Mouse (Mus musculus): ENCODE measurements at regions not wholly inside any gene's neighbourhood (a gene's known extent, or its start where the extent isn't known, plus 50 kb on each side); places are given as distances from the start of the nearest gene placed in this dataset.

DNA sequence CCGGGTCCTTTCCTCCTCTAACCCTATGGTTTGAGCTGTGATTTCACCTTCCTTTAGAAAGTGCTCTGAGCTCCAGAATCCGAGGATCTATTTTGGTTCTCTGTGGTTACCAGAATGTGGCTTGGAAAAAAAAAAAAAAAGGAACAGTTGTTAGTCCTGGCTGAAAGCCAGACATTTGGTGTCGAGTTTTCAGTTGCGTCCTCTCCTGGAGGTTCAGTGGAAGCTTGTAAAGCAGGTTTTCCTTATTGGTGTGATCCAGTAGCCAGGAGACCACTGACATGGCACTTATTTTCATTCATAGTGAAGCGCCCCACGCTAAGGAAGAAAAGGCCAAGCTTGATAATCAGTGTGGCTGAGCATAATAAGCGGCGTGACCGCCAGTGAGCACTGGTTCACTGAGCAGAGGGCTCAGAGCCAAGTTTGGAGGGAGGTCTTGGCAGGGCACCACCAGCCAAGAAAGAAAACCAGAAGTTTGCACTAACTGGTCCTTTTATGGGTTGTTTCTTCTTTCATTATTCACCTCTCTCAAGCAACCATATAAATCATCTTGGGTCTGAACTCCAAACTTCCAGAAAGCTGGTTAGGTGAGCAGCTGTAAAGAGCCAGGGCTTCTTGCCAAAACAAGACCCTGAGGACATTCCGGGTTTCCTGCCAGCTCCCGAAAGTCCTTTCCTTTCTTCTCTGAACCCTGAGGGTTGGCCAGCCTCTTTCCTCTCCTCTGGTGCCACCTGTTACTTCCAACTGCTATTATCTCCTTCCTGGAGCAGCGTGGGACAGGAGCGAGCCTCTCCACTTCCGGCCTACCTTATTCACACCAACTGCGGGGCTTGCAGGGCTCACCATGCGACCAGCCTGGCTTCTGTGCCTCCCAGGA lies 436.0 kb downstream of the Zfp704 start:
- H3K4me2 ChIP-seq (replicated peaks): no peak overlapping the region
- DNase-seq (ENCODE audit: low spot score) (peak; percentile 77), ATAC-seq (ENCODE audit: low FRiP score) (peak; percentile 92)
- H3K27ac ChIP-seq: no peak overlapping the region
- H3K4me1 ChIP-seq (replicated peaks; ENCODE audit: control insufficient read depth, insufficient read depth, low read length): no peaks in the 10 kb centered on the region
- no peaks in the 10 kb centered on the region for H3K27me3 ChIP-seq (ENCODE audit: control insufficient read depth, insufficient read depth, low read length)
- H3K4me3 ChIP-seq (replicated peaks; ENCODE audit: low read length): no peak overlapping the region
- H3K9ac ChIP-seq: no peak overlapping the region
- no peaks in the 10 kb centered on the region for H3K9me3 ChIP-seq (ENCODE audit: control insufficient read depth, low read length)
- H3K36me3 ChIP-seq (replicated peaks; ENCODE audit: control insufficient read depth, insufficient read depth): no peaks in the 10 kb centered on the region
- 27% methylated on average over 16 of the region's 16 CpGs for WGBS

DNA sequence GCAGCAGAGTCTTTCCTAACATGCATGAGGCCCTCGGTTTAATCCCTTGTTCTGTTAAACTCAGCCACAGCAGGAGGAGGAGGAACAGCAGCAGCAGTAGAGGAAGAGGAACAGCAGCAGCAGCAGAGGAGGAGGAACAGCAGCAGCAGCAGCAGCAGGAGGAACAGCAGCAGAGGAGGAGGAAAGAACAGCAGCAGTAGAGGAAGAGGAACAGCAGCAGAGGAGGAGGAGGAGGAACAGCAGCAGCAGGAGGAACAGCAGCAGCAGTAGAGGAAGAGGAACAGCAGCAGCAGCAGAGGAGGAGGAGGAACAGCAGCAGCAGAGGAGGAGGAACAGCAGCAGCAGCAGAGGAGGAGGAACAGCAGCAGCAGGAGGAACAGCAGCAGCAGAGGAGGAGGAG lies 437.9 kb downstream of the Zfp704 start:
- H3K27me3 ChIP-seq (ENCODE audit: control insufficient read depth, insufficient read depth, low read length): no peaks in the 10 kb centered on the region
- no peak for DNase-seq (ENCODE audit: low spot score)
- H3K4me1 ChIP-seq (replicated peaks; ENCODE audit: control insufficient read depth, insufficient read depth, low read length): no peaks in the 10 kb centered on the region
- H3K9me3 ChIP-seq (ENCODE audit: control insufficient read depth, low read length): no peaks in the 10 kb centered on the region
- no peak overlapping the region for H3K4me3 ChIP-seq (replicated peaks; ENCODE audit: low read length)
- H3K4me2 ChIP-seq (replicated peaks): no peak overlapping the region
- no peaks in the 10 kb centered on the region for H3K36me3 ChIP-seq (replicated peaks; ENCODE audit: control insufficient read depth, insufficient read depth)
- H3K9ac ChIP-seq: no peak overlapping the region
- H3K27ac ChIP-seq: no peak overlapping the region
- ATAC-seq (ENCODE audit: low FRiP score): no peak
- 32% methylated on average over 1 of the region's 1 CpGs for WGBS

- Histone ChIP-seq H3K9ac (no peak overlapping the region), H3K27me3 (ENCODE audit: control insufficient read depth, insufficient read depth, low read length) (no peaks in the 10 kb centered on the region), H3K4me1 (replicated peaks; ENCODE audit: control insufficient read depth, insufficient read depth, low read length) (no peaks in the 10 kb centered on the region), H3K36me3 (replicated peaks; ENCODE audit: control insufficient read depth, insufficient read depth) (no peaks in the 10 kb centered on the region), H3K27ac (no peak overlapping the region), H3K4me2 (replicated peaks) (no peak overlapping the region), H3K9me3 (ENCODE audit: control insufficient read depth, low read length) (no peaks in the 10 kb centered on the region), H3K4me3 (replicated peaks; ENCODE audit: low read length) (no peak overlapping the region)
- 80% methylated on average over 12 of the region's 12 CpGs for WGBS
- DNase-seq (ENCODE audit: low spot score) (no peak), ATAC-seq (ENCODE audit: low FRiP score) (no peak)
Observed at GRCm38 (mm10) chr3:9168955-9169354, 440.9 kb downstream of the Zfp704 start.

DNA sequence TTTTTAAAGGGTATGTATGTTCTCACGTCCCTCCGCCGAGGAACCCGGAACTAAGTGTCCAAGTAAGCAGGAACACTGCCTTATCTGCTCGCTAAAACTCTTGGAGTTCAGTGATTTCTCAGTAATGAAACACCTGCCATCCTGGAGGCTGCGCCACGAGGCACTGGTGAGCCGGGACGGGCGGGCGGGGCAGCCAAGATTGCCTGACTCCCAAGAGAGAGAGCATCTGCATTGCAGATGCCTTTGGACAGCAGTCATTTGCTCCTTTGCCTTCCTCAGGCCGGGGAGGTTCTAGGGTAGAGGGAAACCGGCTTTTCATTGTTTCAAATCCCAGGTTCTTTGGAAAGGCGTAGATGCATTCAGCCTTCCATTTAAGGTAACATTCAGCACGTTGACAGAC lies 450.8 kb downstream of the Zfp704 start:
- Histone ChIP-seq H3K36me3 (replicated peaks; ENCODE audit: control insufficient read depth, insufficient read depth) (no peaks in the 10 kb centered on the region), H3K4me1 (replicated peaks; ENCODE audit: control insufficient read depth, insufficient read depth, low read length) (0 out of 2 replicates have a peak, but pooled peaks cover 3% of the 10 kb centered on the region), H3K4me3 (replicated peaks; ENCODE audit: low read length) (no peak overlapping the region), H3K4me2 (replicated peaks) (no peak overlapping the region), H3K27ac (no peak overlapping the region), H3K27me3 (ENCODE audit: control insufficient read depth, insufficient read depth, low read length) (no peaks in the 10 kb centered on the region), H3K9ac (no peak overlapping the region), H3K9me3 (ENCODE audit: control insufficient read depth, low read length) (no peaks in the 10 kb centered on the region)
- WGBS: 32% methylated on average over 15 of the region's 15 CpGs
- DNase-seq (ENCODE audit: low spot score) (no peak), ATAC-seq (ENCODE audit: low FRiP score) (no peak)

DNA sequence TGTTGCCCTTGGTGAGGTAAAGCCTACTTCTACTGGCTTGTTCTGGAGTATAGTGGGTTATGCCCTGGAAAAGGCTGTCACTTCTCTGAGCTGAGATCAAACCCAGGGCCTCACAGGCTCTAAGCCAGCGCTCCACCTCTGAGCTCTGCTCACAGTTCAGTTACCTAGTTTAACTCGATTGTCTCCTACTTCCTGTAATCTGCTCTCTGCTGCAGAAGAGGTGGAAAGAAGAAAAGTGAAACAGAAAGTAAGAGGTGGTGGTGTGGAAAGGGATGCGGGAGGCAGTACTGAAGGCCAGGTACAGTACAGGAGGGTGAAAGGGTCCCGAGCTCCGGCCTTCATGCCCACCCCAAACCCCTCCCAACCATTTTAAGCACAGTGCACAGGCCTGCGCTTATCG lies 455.7 kb downstream of the Zfp704 start:
- Histone ChIP-seq H3K27ac (no peak overlapping the region), H3K4me3 (replicated peaks; ENCODE audit: low read length) (no peak overlapping the region), H3K9ac (no peak overlapping the region), H3K4me1 (replicated peaks; ENCODE audit: control insufficient read depth, insufficient read depth, low read length) (0 out of 2 replicates have a peak, but pooled peaks cover 2% of the 10 kb centered on the region), H3K9me3 (ENCODE audit: control insufficient read depth, low read length) (no peaks in the 10 kb centered on the region), H3K4me2 (replicated peaks) (no peak overlapping the region), H3K27me3 (ENCODE audit: control insufficient read depth, insufficient read depth, low read length) (no peaks in the 10 kb centered on the region), H3K36me3 (replicated peaks; ENCODE audit: control insufficient read depth, insufficient read depth) (no peaks in the 10 kb centered on the region)
- no peak for ATAC-seq (ENCODE audit: low FRiP score)
- WGBS: 87% methylated on average over 7 of the region's 7 CpGs
- no peak for DNase-seq (ENCODE audit: low spot score)

DNA sequence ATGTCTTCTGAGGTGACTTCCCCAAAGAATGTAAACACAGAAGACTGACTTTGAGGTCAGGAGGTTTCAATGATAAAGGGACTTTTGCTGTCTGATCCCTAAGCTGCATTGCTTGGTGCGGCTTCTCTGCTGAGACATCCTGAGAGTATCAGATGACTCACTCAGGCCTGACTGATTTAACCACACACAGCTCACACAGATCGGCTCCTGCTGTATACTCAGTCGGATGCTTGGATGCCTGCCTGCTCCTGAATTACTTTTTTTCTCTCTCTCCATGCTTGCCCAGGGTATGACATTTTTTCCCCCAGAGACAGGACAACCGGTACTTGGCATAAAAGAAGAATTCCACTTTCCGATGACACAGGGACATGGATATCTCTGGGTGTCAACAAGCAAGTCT lies 456.2 kb downstream of the Zfp704 start:
- Histone ChIP-seq H3K27ac (no peak overlapping the region), H3K4me2 (replicated peaks) (no peak overlapping the region), H3K9ac (no peak overlapping the region), H3K36me3 (replicated peaks; ENCODE audit: control insufficient read depth, insufficient read depth) (no peaks in the 10 kb centered on the region), H3K4me3 (replicated peaks; ENCODE audit: low read length) (no peak overlapping the region), H3K27me3 (ENCODE audit: control insufficient read depth, insufficient read depth, low read length) (no peaks in the 10 kb centered on the region), H3K9me3 (ENCODE audit: control insufficient read depth, low read length) (no peaks in the 10 kb centered on the region), H3K4me1 (replicated peaks; ENCODE audit: control insufficient read depth, insufficient read depth, low read length) (no peaks in the 10 kb centered on the region)
- no peak for DNase-seq (ENCODE audit: low spot score)
- WGBS: 39% methylated on average over 5 of the region's 5 CpGs
- ATAC-seq (ENCODE audit: low FRiP score): no peak

GRCm38 (mm10) chr3:9152256-9152655 lies 457.6 kb downstream of the Zfp704 start:
- Histone ChIP-seq H3K4me1 (replicated peaks; ENCODE audit: control insufficient read depth, insufficient read depth, low read length) (no peaks in the 10 kb centered on the region), H3K9ac (no peak overlapping the region), H3K4me2 (replicated peaks) (no peak overlapping the region), H3K27me3 (ENCODE audit: control insufficient read depth, insufficient read depth, low read length) (no peaks in the 10 kb centered on the region), H3K9me3 (ENCODE audit: control insufficient read depth, low read length) (no peaks in the 10 kb centered on the region), H3K27ac (no peak overlapping the region), H3K4me3 (replicated peaks; ENCODE audit: low read length) (no peak overlapping the region), H3K36me3 (replicated peaks; ENCODE audit: control insufficient read depth, insufficient read depth) (no peaks in the 10 kb centered on the region)
- WGBS: 59% methylated on average over 1 of the region's 1 CpGs
- DNase-seq (ENCODE audit: low spot score): no peak
- ATAC-seq (ENCODE audit: low FRiP score): no peak

- 89% methylated on average over 1 of the region's 2 CpGs for WGBS
Observed at GRCm38 (mm10) chr3:9151590-9151989, 458.3 kb downstream of the Zfp704 start.

DNA sequence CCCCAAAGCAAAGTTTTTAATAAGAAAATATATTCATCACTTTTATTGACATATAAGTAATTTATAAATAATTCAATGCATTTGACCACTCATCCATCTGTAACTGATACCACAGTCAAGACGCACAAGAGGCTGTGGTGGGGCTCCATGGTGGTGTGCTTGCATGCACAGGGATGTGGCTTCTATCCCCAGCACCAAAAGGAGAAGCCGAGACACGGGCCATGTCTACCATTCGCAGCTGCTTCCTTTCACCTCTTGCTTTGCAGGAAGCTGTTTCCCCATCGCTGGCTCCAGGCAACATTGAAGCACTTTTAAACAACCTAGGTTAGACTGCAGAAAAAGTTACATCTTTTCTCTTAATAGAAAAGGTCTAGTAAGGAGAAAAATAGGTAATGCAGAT lies 461.3 kb downstream of the Zfp704 start:
- no peaks in the 10 kb centered on the region for H3K9me3 ChIP-seq (ENCODE audit: control insufficient read depth, low read length)
- ATAC-seq (ENCODE audit: low FRiP score) (no peak), DNase-seq (ENCODE audit: low spot score) (no peak)
- H3K27ac ChIP-seq: no peak overlapping the region
- H3K4me3 ChIP-seq (replicated peaks; ENCODE audit: low read length): no peak overlapping the region
- no peak overlapping the region for H3K4me2 ChIP-seq (replicated peaks)
- H3K4me1 ChIP-seq (replicated peaks; ENCODE audit: control insufficient read depth, insufficient read depth, low read length): no peaks in the 10 kb centered on the region
- WGBS: 92% methylated on average over 5 of the region's 5 CpGs
- H3K36me3 ChIP-seq (replicated peaks; ENCODE audit: control insufficient read depth, insufficient read depth): no peaks in the 10 kb centered on the region
- H3K9ac ChIP-seq: no peak overlapping the region
- no peaks in the 10 kb centered on the region for H3K27me3 ChIP-seq (ENCODE audit: control insufficient read depth, insufficient read depth, low read length)

More at GRCm38 (mm10) chr3:9151590-9151989, 458.3 kb downstream of the Zfp704 start:
- no peaks in the 10 kb centered on the region for H3K27me3 ChIP-seq (ENCODE audit: control insufficient read depth, insufficient read depth, low read length)
- DNase-seq (ENCODE audit: low spot score) (no peak), ATAC-seq (ENCODE audit: low FRiP score) (no peak)
- no peak overlapping the region for H3K27ac ChIP-seq
- H3K9ac ChIP-seq: no peak overlapping the region
- no peak overlapping the region for H3K4me2 ChIP-seq (replicated peaks)
- no peaks in the 10 kb centered on the region for H3K9me3 ChIP-seq (ENCODE audit: control insufficient read depth, low read length)
- no peaks in the 10 kb centered on the region for H3K36me3 ChIP-seq (replicated peaks; ENCODE audit: control insufficient read depth, insufficient read depth)
- H3K4me1 ChIP-seq (replicated peaks; ENCODE audit: control insufficient read depth, insufficient read depth, low read length): no peaks in the 10 kb centered on the region
- no peak overlapping the region for H3K4me3 ChIP-seq (replicated peaks; ENCODE audit: low read length)
